Mouse (Mus musculus) C2C12 (cell line): Measurements from ENCODE around the gene Slc26a1. TPM values are rescaled to one million over a fixed set of nuclear protein-coding genes. Genes with fewer than 3 reads are reported as not detected.

Experiments
- H3K27me3 ChIP-seq: one replicate; pipeline ENCODE4 v1.6.1; 2011; ENCODE audit not compliant: control insufficient read depth, insufficient read depth, insufficient read length
- H3K36me3 ChIP-seq: one replicate; pipeline ENCODE4 v1.6.1; 2011; ENCODE audit not compliant: control insufficient read depth, insufficient read depth
- H3K4me3 ChIP-seq: one replicate; pipeline ENCODE4 v1.5.1; 2011; ENCODE audit warnings: mild to moderate bottlenecking, control low read depth; ENCODE audit not compliant: poor library complexity, insufficient read depth, severe bottlenecking
- H3K79me2 ChIP-seq: one replicate; pipeline ENCODE4 v1.6.1; 2011; ENCODE audit not compliant: control insufficient read depth, insufficient read depth
- H3K79me3 ChIP-seq: one replicate; pipeline ENCODE4 v1.6.1; 2011; ENCODE audit warnings: low read depth, control low read depth
- H3ac ChIP-seq: one replicate; pipeline ENCODE3; 2011; ENCODE audit warnings: low read depth; ENCODE audit not compliant: control insufficient read depth, insufficient read length
- CEBPB ChIP-seq: IDR thresholded peaks from one replicate; pipeline ENCODE4 v1.6.1; 2011; ENCODE audit warnings: low read depth, mild to moderate bottlenecking, control low read depth, moderate library complexity
- CTCF ChIP-seq: IDR thresholded peaks from one replicate; pipeline ENCODE4 v1.5.1; 2011; ENCODE audit not compliant: control insufficient read depth, insufficient read depth, insufficient read length
- FOSL1 ChIP-seq: IDR thresholded peaks from one replicate; pipeline ENCODE4 v1.8.0; 2011; ENCODE audit warnings: mild to moderate bottlenecking, low read length; ENCODE audit not compliant: poor library complexity, insufficient read depth, severe bottlenecking
- MAX ChIP-seq: IDR thresholded peaks from one replicate; pipeline ENCODE4 v1.6.1; 2011; ENCODE audit warnings: mild to moderate bottlenecking, control low read depth
- MYOD1 ChIP-seq: IDR thresholded peaks from one replicate; pipeline ENCODE4 v1.6.1; 2011; ENCODE audit warnings: low read depth; ENCODE audit not compliant: control insufficient read depth, insufficient read length
- MYOG ChIP-seq: IDR thresholded peaks from one replicate; pipeline ENCODE4 v1.6.1; 2011; ENCODE audit not compliant: control insufficient read depth, insufficient read length; ENCODE audit errors: extremely low read depth
- USF1 ChIP-seq: IDR thresholded peaks from one replicate; pipeline ENCODE4 v1.6.1; 2011; ENCODE audit warnings: low read depth, mild to moderate bottlenecking, control low read depth, moderate library complexity
- polyA plus RNA-seq: library from polyadenylated mRNA; unstranded; fragments of >200 nt; fragmentation: generic; extraction: Trizol; gene quantifications from one replicate; pipeline ENCODE4 v1.2.1, GENCODE M21; 2012; ENCODE audit warnings: missing spikeins

The Slc26a1 gene
- polyA plus RNA-seq, 1 experiment: 0.11 TPM

- H3K4me3 ChIP-seq: no peak overlapping the region
- TF ChIP-seq USF1: no peak
- TF ChIP-seq MYOG: no peak
- no peak for TF ChIP-seq CEBPB
- TF ChIP-seq MAX: no peak
- no peak for TF ChIP-seq CTCF
- no peak for TF ChIP-seq MYOD1
- TF ChIP-seq FOSL1: no peak
- H3ac ChIP-seq: no peak overlapping the region
- H3K79me2 ChIP-seq: no peaks in the 10 kb centered on the region
- no peaks in the 10 kb centered on the region for H3K36me3 ChIP-seq
- H3K79me3 ChIP-seq: no peaks in the 10 kb centered on the region
- no peaks in the 10 kb centered on the region for H3K27me3 ChIP-seq
Measured at GRCm38 (mm10) chr5:108713691-108714090, 38.3 kb upstream of the Slc26a1 start.

GRCm38 (mm10) chr5:108713096-108713495, 37.7 kb upstream of the Slc26a1 start:
- no peak overlapping the region for H3ac ChIP-seq
- no peaks in the 10 kb centered on the region for H3K79me2 ChIP-seq
- TF ChIP-seq USF1 (no peak), CTCF (no peak), MYOD1 (no peak)
- no peaks in the 10 kb centered on the region for H3K79me3 ChIP-seq
- H3K4me3 ChIP-seq: no peak overlapping the region
- no peaks in the 10 kb centered on the region for H3K36me3 ChIP-seq
- H3K27me3 ChIP-seq: no peaks in the 10 kb centered on the region

- no peaks in the 10 kb centered on the region for H3K79me2 ChIP-seq
- H3K36me3 ChIP-seq: no peaks in the 10 kb centered on the region
- H3ac ChIP-seq: no peak overlapping the region
- H3K27me3 ChIP-seq: no peaks in the 10 kb centered on the region
- H3K79me3 ChIP-seq: no peaks in the 10 kb centered on the region
- no peak for TF ChIP-seq CEBPB
- no peak for TF ChIP-seq MYOD1
- TF ChIP-seq FOSL1: no peak
- no peak for TF ChIP-seq MAX
- TF ChIP-seq MYOG: no peak
- no peak for TF ChIP-seq CTCF
- no peak for TF ChIP-seq USF1
- no peak overlapping the region for H3K4me3 ChIP-seq
Measured at GRCm38 (mm10) chr5:108711968-108712367, 36.6 kb upstream of the Slc26a1 start.

- no peak overlapping the region for H3K4me3 ChIP-seq
- no peak overlapping the region for H3ac ChIP-seq
- no peak for TF ChIP-seq USF1
- TF ChIP-seq CTCF: no peak
- TF ChIP-seq MYOD1: no peak
- TF ChIP-seq CEBPB: no peak
- no peak for TF ChIP-seq MAX
- no peak for TF ChIP-seq FOSL1
- TF ChIP-seq MYOG: no peak
- no peaks in the 10 kb centered on the region for H3K79me3 ChIP-seq
- no peaks in the 10 kb centered on the region for H3K27me3 ChIP-seq
- H3K79me2 ChIP-seq: no peaks in the 10 kb centered on the region
- H3K36me3 ChIP-seq: no peaks in the 10 kb centered on the region
Measured at GRCm38 (mm10) chr5:108708981-108709731, 33.8 kb upstream of the Slc26a1 start.

- Histone ChIP-seq H3K79me2 (no peaks in the 10 kb centered on the region), H3K36me3 (no peaks in the 10 kb centered on the region), H3K79me3 (no peaks in the 10 kb centered on the region), H3ac (no peak overlapping the region), H3K4me3 (no peak overlapping the region), H3K27me3 (no peaks in the 10 kb centered on the region)
- TF ChIP-seq MYOG: no peak
Measured at GRCm38 (mm10) chr5:108708419-108708818, 33.0 kb upstream of the Slc26a1 start.

GRCm38 (mm10) chr5:108707758-108708157, 32.4 kb upstream of the Slc26a1 start:
- TF ChIP-seq USF1 (no peak), MYOD1 (no peak), MYOG (no peak), CEBPB (no peak)
- no peaks in the 10 kb centered on the region for H3K27me3 ChIP-seq
- no peaks in the 10 kb centered on the region for H3K79me2 ChIP-seq
- H3ac ChIP-seq: no peak overlapping the region
- H3K36me3 ChIP-seq: no peaks in the 10 kb centered on the region
- H3K4me3 ChIP-seq: no peak overlapping the region
- H3K79me3 ChIP-seq: no peaks in the 10 kb centered on the region
